In genomic region chr9:32685793-32686558, GRCm38 (mm10) we compare ENCODE assay signal across 9 mouse cellular contexts. TPM values are rescaled to one million over a fixed set of nuclear protein-coding genes. Genes with fewer than 3 reads are reported as not detected.
DNase-seq lines count a peak whose midpoint lies in the region; ATAC-seq and TF ChIP-seq lines count a peak whose summit lies in the region.
"Had no signal": no experiment of that assay in that cellular context is flagged by ENCODE, and none has a peak within 500 bp of the region (broad histone marks: within the 10 kb centered on the region; RNA-seq: fewer than 3 reads in every experiment).

No protein-coding gene starts in this region.

- H3K36me3 ChIP-seq in heart, embryonic 13.5 days = no peaks in the 10 kb centered on the region
- H3K36me3 ChIP-seq in hindbrain, embryonic 13.5 days = no peaks in the 10 kb centered on the region
- H3K36me3 ChIP-seq in midbrain, postnatal 0 days (ENCODE audit: insufficient read depth, low read length) = no peaks in the 10 kb centered on the region

- intact Hi-C loops in heart, postnatal 14 days (cut with DNase I) = no loop called here

- no peak for TF ChIP-seq CTCF in midbrain, postnatal 0 days (IDR thresholded peaks at IDR 0.05)

- no peak overlapping the region for H3K4me3 ChIP-seq in heart, embryonic 13.5 days
- no peak overlapping the region for H3K4me3 ChIP-seq in hindbrain, embryonic 13.5 days
- H3K4me3 ChIP-seq in midbrain, postnatal 0 days (ENCODE audit: low read depth, low read length) = no peak overlapping the region
- H3K4me3 ChIP-seq: myocyte had no signal

- H3K27ac ChIP-seq in heart, embryonic 13.5 days (replicated peaks) = peak overlapping the region; percentile 8
- no peak overlapping the region for H3K27ac ChIP-seq in hindbrain, embryonic 13.5 days
- no peak overlapping the region for H3K27ac ChIP-seq in midbrain, postnatal 0 days (ENCODE audit: low read depth, low read length)

- H3K9me3 ChIP-seq in heart, embryonic 13.5 days = no peaks in the 10 kb centered on the region
- H3K9me3 ChIP-seq in hindbrain, embryonic 13.5 days = no peaks in the 10 kb centered on the region
- no peaks in the 10 kb centered on the region for H3K9me3 ChIP-seq in midbrain, postnatal 0 days (ENCODE audit: low read length)

- H3K4me1 ChIP-seq in heart, embryonic 13.5 days = no peaks in the 10 kb centered on the region
- H3K4me1 ChIP-seq in hindbrain, embryonic 13.5 days (replicated peaks) = peaks cover 23% of the 10 kb centered on the region
- H3K4me1 ChIP-seq in midbrain, postnatal 0 days (ENCODE audit: insufficient read depth, low read length) = no peaks in the 10 kb centered on the region

- WGBS in heart, embryonic 13.5 days = 50% methylated on average over 8 of the region's 8 CpGs
- 5% methylated on average over 8 of the region's 8 CpGs for WGBS in hindbrain, embryonic 13.5 days
- 15% methylated on average over 8 of the region's 8 CpGs for WGBS in midbrain, postnatal 0 days

- ATAC-seq in heart, embryonic 13.5 days (ENCODE audit: extremely low read depth, insufficient number of reproducible peaks, low FRiP score, low TSS enrichment) = no peak
- peak; percentile 93 for ATAC-seq in hindbrain, embryonic 13.5 days (ENCODE audit: low FRiP score)
- ATAC-seq in midbrain, postnatal 0 days (ENCODE audit: low FRiP score) = no peak

- no peak overlapping the region for H3K9ac ChIP-seq in heart, embryonic 13.5 days
- H3K9ac ChIP-seq in hindbrain, embryonic 13.5 days = no peak overlapping the region
- H3K9ac ChIP-seq in midbrain, postnatal 0 days (replicated peaks; ENCODE audit: low read length, poor library complexity, severe bottlenecking) = no peak overlapping the region

- no peaks in the 10 kb centered on the region for H3K27me3 ChIP-seq in heart, embryonic 13.5 days (replicated peaks)
- H3K27me3 ChIP-seq in hindbrain, embryonic 13.5 days = peaks cover 95% of the 10 kb centered on the region
- peaks cover 53% of the 10 kb centered on the region for H3K27me3 ChIP-seq in midbrain, postnatal 0 days (ENCODE audit: insufficient read depth, low read length)

- DNase-seq in heart, postnatal 14 days = no peak
- DNase-seq in embryo, embryonic 10.5 days (ENCODE audit: low spot score) = peak; percentile 76
- peak; percentile 78 for DNase-seq in midbrain, postnatal 0 days (ENCODE audit: low spot score)
- DNase-seq in lung, postnatal 4 days = no peak
- no peak for DNase-seq in urinary bladder, postnatal 25 days (ENCODE audit: low spot score)
- no peak for DNase-seq in left cerebral cortex, adult 11 months (ENCODE audit: low spot score)

- H3K4me2 ChIP-seq in heart, embryonic 13.5 days = no peak overlapping the region
- no peak overlapping the region for H3K4me2 ChIP-seq in hindbrain, embryonic 13.5 days
- H3K4me2 ChIP-seq in midbrain, postnatal 0 days (ENCODE audit: low read depth, low read length, poor library complexity, severe bottlenecking) = no peak overlapping the region

RNA-seq across cellular contexts. Expression of gene Ets1, which starts 50.0 kb away (rescaled TPM):
- polyA plus RNA-seq in heart, embryonic 13.5 days (2015; fragmentation: Nextera tagmentation; extraction: Ambion mirVana) = 46.9 and 48.3 TPM in 2 replicates
- total RNA-seq in heart, postnatal 14 days (2021) = 100 to 1,000 TPM in 1 of 2 experiments, 10 to 100 TPM in 1; 88.9 to 111 TPM
- 23.2 and 24.3 TPM in 2 replicates for polyA plus RNA-seq in hindbrain, embryonic 13.5 days (2015; fragmentation: Nextera tagmentation; extraction: Ambion mirVana)
- 10.8 and 16.0 TPM in 2 replicates for total RNA-seq in midbrain, postnatal 0 days (2014; rRNA removed)
- 8.4 and 8.9 TPM in 2 replicates for polyA plus RNA-seq in midbrain, postnatal 0 days (2015; fragmentation: Nextera tagmentation; extraction: Ambion mirVana)

Comparison
In these comparisons a context has a peak if more than half of its experiments do, and no peak if none do; other contexts are left out.
1. DNase-seq: peak in embryo, embryonic 10.5 days (single experiment) and midbrain, postnatal 0 days (single experiment); none in heart, postnatal 14 days (0 of 2), lung, postnatal 4 days (0 of 2), urinary bladder, postnatal 25 days (single experiment) and left cerebral cortex, adult 11 months (single experiment).